Mouse (Mus musculus): Measurements from ENCODE around the gene Ccser1. TPM values are rescaled to one million over a fixed set of nuclear protein-coding genes. Genes with fewer than 3 reads are reported as not detected.

Gene Ccser1
- polyA plus RNA-seq, 1 experiment from 2014 or later = 26.2 TPM

DNA sequence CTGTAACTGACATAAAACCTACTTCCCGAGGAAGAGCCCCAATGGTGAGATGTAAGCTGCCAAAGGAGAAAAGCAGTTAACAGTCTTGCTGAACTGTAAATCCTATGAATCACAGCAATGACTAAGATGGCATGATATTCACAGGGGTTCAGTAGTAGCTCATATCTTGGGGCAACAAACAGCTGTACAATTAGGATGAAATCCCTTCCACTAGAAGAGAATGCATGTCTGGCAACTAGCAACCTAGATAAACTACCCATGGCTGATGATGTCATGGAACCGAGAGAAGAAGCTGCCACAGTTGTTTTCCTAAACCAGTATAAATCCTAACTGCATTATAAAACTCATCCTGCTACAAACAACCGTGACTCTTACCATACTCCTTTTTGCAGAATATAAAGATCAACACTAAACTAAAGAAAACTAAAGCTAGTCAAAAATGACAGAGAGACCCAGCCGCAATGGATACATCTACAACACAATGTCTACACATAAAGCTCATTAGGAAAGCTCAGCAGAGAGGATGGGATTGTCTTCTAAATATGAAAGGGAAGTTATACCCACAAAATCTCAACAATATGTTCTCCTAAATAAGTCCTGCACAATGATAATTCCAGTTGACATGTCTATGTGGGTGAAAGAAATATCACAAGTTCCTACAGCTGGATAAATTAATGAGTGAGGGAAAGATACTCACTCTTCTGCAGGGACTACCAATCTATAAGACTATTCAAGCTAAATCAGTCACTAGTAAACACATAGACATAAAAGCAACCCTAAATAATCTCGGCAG is 550.2 kb downstream of the Ccser1 start:
- no peaks in the 10 kb centered on the region for H3K27me3 ChIP-seq (replicated peaks; ENCODE audit: control insufficient read depth, insufficient read depth, low read length)
- H3K27ac ChIP-seq (ENCODE audit: low read length) = no peak overlapping the region
- no peaks in the 10 kb centered on the region for H3K9me3 ChIP-seq (ENCODE audit: control insufficient read depth, low read length)
- no peaks in the 10 kb centered on the region for H3K36me3 ChIP-seq (ENCODE audit: control insufficient read depth, insufficient read depth)
- ATAC-seq = no peak
- no peak overlapping the region for H3K9ac ChIP-seq (replicated peaks; ENCODE audit: low read depth, low read length)
- H3K4me3 ChIP-seq (replicated peaks; ENCODE audit: low read length) = no peak overlapping the region
- WGBS = 89% methylated on average over 5 of the region's 5 CpGs
- no peaks in the 10 kb centered on the region for H3K4me1 ChIP-seq (replicated peaks; ENCODE audit: control insufficient read depth, insufficient read depth, low read length)
- no peak overlapping the region for H3K4me2 ChIP-seq (ENCODE audit: low read length)

DNA sequence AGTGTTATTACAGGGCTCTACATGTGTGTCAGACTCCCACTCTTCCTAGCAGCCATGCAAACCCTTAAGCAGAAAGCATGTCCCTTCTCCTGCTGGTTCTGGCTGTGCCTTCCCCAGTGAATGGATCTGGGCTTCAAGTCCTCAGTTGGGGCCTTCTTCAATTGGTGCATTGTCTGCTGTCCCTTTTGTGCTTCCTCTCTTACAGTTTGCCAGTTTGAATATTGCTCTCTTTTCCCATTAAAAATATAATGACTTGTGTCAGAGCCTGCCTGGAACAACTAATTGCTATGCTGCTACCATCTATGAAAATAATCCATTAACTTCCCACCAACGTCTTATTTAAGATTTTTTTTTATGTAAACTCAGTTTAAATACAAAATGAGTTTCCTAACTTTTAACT is 566.2 kb downstream of the Ccser1 start:
- H3K9me3 ChIP-seq (ENCODE audit: control insufficient read depth, low read length) = no peaks in the 10 kb centered on the region
- no peak overlapping the region for H3K4me3 ChIP-seq (replicated peaks; ENCODE audit: low read length)
- H3K36me3 ChIP-seq (ENCODE audit: control insufficient read depth, insufficient read depth) = no peaks in the 10 kb centered on the region
- H3K4me1 ChIP-seq (replicated peaks; ENCODE audit: control insufficient read depth, insufficient read depth, low read length) = no peaks in the 10 kb centered on the region
- WGBS = 28% methylated on average over 1 of the region's 1 CpGs
- H3K9ac ChIP-seq (replicated peaks; ENCODE audit: low read depth, low read length) = no peak overlapping the region
- ATAC-seq = no peak
- no peak overlapping the region for H3K4me2 ChIP-seq (ENCODE audit: low read length)
- H3K27ac ChIP-seq (ENCODE audit: low read length) = no peak overlapping the region
- no peaks in the 10 kb centered on the region for H3K27me3 ChIP-seq (replicated peaks; ENCODE audit: control insufficient read depth, insufficient read depth, low read length)

DNA sequence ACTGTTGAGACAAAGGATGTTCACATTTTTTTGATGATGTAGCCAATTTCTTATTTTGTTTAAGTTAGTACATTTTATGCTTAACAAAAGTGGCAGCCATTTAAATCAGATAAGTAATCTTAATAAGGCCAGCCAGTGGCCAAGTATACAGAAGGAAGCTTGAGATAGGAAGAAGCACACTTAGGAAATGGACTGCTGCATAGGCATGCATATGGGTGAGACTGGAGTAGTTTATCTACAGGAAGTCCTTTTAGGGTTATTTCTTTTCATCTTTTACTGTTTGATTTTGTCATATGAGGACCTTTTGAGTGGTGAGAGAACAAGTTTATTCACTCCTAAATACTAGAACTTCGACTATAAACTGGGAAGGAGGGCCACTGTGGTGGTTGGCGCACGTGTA is 582.0 kb downstream of the Ccser1 start:
- Histone ChIP-seq H3K27me3 (replicated peaks; ENCODE audit: control insufficient read depth, insufficient read depth, low read length) (no peaks in the 10 kb centered on the region), H3K9me3 (ENCODE audit: control insufficient read depth, low read length) (no peaks in the 10 kb centered on the region), H3K27ac (ENCODE audit: low read length) (no peak overlapping the region), H3K4me2 (ENCODE audit: low read length) (no peak overlapping the region), H3K4me1 (replicated peaks; ENCODE audit: control insufficient read depth, insufficient read depth, low read length) (no peaks in the 10 kb centered on the region), H3K4me3 (replicated peaks; ENCODE audit: low read length) (no peak overlapping the region), H3K36me3 (ENCODE audit: control insufficient read depth, insufficient read depth) (no peaks in the 10 kb centered on the region), H3K9ac (replicated peaks; ENCODE audit: low read depth, low read length) (no peak overlapping the region)
- ATAC-seq = no peak
- 96% methylated on average over 3 of the region's 3 CpGs for WGBS

DNA sequence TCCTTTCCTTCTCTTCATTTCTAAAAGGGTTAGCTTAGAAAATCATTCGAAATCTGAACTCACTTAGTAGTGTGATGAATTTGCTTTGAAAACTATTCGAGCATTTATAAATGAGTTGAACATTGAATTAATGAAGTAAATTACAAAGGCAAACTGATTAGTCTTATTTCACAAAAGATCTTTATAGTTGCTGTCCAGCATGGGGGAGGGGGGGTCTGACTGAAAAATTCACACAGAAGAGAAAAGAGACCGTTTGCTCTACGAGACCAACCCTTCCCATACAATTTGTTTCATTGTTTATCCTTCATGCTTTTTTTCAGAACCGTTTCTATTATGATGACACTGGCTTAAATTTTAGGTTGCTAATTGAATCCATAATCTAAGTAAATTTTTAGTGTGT is 583.3 kb downstream of the Ccser1 start:
- H3K4me2 ChIP-seq (ENCODE audit: low read length) = no peak overlapping the region
- H3K4me1 ChIP-seq (replicated peaks; ENCODE audit: control insufficient read depth, insufficient read depth, low read length) = no peaks in the 10 kb centered on the region
- H3K36me3 ChIP-seq (ENCODE audit: control insufficient read depth, insufficient read depth) = no peaks in the 10 kb centered on the region
- 14% methylated on average over 5 of the region's 5 CpGs for WGBS
- ATAC-seq = no peak
- no peaks in the 10 kb centered on the region for H3K27me3 ChIP-seq (replicated peaks; ENCODE audit: control insufficient read depth, insufficient read depth, low read length)
- H3K9ac ChIP-seq (replicated peaks; ENCODE audit: low read depth, low read length) = no peak overlapping the region
- no peaks in the 10 kb centered on the region for H3K9me3 ChIP-seq (ENCODE audit: control insufficient read depth, low read length)
- no peak overlapping the region for H3K4me3 ChIP-seq (replicated peaks; ENCODE audit: low read length)
- no peak overlapping the region for H3K27ac ChIP-seq (ENCODE audit: low read length)

DNA sequence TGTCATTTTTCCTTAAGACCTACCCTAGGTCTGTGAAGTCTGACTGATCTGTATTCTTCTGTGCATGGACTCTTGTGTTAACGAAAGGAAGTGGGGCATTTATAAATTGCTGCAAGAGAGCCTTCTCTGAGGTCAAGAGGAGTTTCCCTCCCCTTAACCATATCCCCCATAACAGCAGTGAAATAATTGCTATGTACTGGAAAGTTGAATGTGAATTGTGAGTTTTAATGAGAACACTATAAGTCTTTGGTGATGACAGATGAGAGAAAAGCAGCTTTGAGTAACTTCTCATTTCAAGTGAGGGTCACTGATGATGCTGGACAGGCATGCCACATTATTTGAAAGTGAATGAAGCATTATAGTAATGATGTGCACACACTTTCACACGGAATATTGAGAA is 585.7 kb downstream of the Ccser1 start:
- no peaks in the 10 kb centered on the region for H3K36me3 ChIP-seq (ENCODE audit: control insufficient read depth, insufficient read depth)
- ATAC-seq = no peak
- H3K27me3 ChIP-seq (replicated peaks; ENCODE audit: control insufficient read depth, insufficient read depth, low read length) = no peaks in the 10 kb centered on the region
- no peak overlapping the region for H3K4me2 ChIP-seq (ENCODE audit: low read length)
- no peaks in the 10 kb centered on the region for H3K9me3 ChIP-seq (ENCODE audit: control insufficient read depth, low read length)
- no peak overlapping the region for H3K27ac ChIP-seq (ENCODE audit: low read length)
- H3K4me3 ChIP-seq (replicated peaks; ENCODE audit: low read length) = no peak overlapping the region
- 49% methylated on average over 2 of the region's 2 CpGs for WGBS
- no peak overlapping the region for H3K9ac ChIP-seq (replicated peaks; ENCODE audit: low read depth, low read length)
- no peaks in the 10 kb centered on the region for H3K4me1 ChIP-seq (replicated peaks; ENCODE audit: control insufficient read depth, insufficient read depth, low read length)

DNA sequence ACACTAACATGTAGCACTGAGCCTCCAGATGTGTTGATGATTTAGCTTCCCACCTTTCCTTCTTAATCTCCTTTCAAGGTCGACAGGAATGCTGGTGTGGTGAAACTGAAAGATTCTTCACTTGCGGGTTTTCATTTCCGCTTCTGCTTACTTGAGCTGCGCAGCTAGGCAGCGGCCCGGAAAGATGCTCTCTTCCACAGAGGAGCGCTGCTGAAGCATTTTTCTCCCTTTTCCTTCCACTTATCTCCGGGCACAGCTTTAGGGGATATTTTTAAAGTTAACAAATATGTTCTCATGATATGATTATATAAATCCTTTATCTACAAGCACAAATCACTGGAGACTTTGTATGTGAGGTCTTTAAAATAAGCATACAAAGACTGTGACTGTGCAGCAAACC is 587.0 kb downstream of the Ccser1 start:
- Histone ChIP-seq H3K4me3 (replicated peaks; ENCODE audit: low read length) (no peak overlapping the region), H3K27ac (ENCODE audit: low read length) (no peak overlapping the region), H3K9me3 (ENCODE audit: control insufficient read depth, low read length) (no peaks in the 10 kb centered on the region), H3K36me3 (ENCODE audit: control insufficient read depth, insufficient read depth) (no peaks in the 10 kb centered on the region), H3K27me3 (replicated peaks; ENCODE audit: control insufficient read depth, insufficient read depth, low read length) (no peaks in the 10 kb centered on the region), H3K4me1 (replicated peaks; ENCODE audit: control insufficient read depth, insufficient read depth, low read length) (no peaks in the 10 kb centered on the region), H3K4me2 (ENCODE audit: low read length) (no peak overlapping the region), H3K9ac (replicated peaks; ENCODE audit: low read depth, low read length) (no peak overlapping the region)
- ATAC-seq = no peak
- WGBS = 85% methylated on average over 8 of the region's 8 CpGs

DNA sequence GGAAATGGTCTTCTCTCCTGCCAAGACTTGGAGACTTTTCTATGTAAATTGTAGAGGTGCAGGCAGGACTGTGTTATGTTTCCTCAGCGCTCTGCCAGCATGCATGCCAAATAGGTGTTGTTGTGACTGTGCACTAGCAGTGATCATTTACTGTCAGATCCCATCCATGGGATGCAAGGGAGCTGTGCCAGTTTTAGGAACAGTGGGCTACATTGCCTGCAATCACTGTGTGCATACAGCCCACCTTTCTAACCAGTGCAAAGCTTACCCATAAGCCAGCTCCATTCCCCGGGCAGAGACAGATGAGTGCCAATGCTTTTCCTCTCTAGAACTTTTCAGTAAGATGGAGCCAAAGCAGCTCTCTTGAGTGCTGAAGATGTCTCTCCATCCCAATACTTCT is 606.6 kb downstream of the Ccser1 start:
- no peak for ATAC-seq
- Histone ChIP-seq H3K27ac (ENCODE audit: low read length) (no peak overlapping the region), H3K36me3 (ENCODE audit: control insufficient read depth, insufficient read depth) (no peaks in the 10 kb centered on the region), H3K4me2 (ENCODE audit: low read length) (no peak overlapping the region), H3K27me3 (replicated peaks; ENCODE audit: control insufficient read depth, insufficient read depth, low read length) (no peaks in the 10 kb centered on the region), H3K9ac (replicated peaks; ENCODE audit: low read depth, low read length) (no peak overlapping the region), H3K4me1 (replicated peaks; ENCODE audit: control insufficient read depth, insufficient read depth, low read length) (no peaks in the 10 kb centered on the region; the same call in 1 of the 2 replicates), H3K9me3 (ENCODE audit: control insufficient read depth, low read length) (no peaks in the 10 kb centered on the region), H3K4me3 (replicated peaks; ENCODE audit: low read length) (no peak overlapping the region)
- 60% methylated on average over 2 of the region's 2 CpGs for WGBS

DNA sequence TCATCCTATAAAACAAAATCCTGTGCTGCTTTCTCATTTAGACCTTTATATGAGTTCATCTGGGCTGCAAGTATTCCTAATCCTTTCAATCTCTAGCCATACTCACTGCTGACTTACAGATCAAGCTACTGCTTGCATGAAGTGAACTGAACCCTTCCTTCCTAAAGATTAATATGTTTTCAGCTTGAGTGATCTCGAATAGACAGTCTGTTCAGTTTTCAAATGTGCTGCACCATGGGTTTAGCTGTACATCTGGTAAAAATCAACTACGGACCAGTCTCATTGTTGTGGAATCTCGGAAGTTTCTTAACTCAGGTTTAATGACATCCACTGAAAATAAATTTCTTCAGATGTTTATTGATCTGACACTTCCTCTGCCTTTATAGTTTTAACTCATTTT is 620.8 kb downstream of the Ccser1 start:
- no peak for ATAC-seq
- Histone ChIP-seq H3K4me1 (replicated peaks; ENCODE audit: control insufficient read depth, insufficient read depth, low read length) (no peaks in the 10 kb centered on the region), H3K27me3 (replicated peaks; ENCODE audit: control insufficient read depth, insufficient read depth, low read length) (no peaks in the 10 kb centered on the region), H3K27ac (ENCODE audit: low read length) (no peak overlapping the region), H3K9me3 (ENCODE audit: control insufficient read depth, low read length) (no peaks in the 10 kb centered on the region), H3K4me3 (replicated peaks; ENCODE audit: low read length) (no peak overlapping the region), H3K36me3 (ENCODE audit: control insufficient read depth, insufficient read depth) (no peaks in the 10 kb centered on the region), H3K9ac (replicated peaks; ENCODE audit: low read depth, low read length) (no peak overlapping the region), H3K4me2 (ENCODE audit: low read length) (no peak overlapping the region)
- 28% methylated on average over 3 of the region's 3 CpGs for WGBS

DNA sequence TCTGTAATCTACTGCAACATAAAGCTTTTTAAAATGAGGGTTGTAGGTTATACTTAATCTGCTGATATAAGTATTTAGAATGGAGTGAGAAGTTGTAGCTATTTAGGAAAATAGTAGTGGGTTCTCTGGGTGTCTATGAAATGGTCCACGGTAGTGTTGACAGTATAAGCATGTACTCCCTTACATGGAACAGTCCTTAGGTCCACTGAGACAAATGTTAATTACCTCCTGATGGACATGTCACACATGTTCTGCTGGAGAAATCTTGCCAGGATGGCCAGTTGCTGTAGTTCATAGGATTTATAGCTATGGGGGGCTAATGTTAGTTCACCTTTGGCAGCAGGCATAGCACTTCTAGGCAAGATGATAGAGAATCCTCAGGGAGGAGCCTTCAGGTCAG is 625.4 kb downstream of the Ccser1 start:
- 97% methylated on average over 1 of the region's 1 CpGs for WGBS
- H3K36me3 ChIP-seq (ENCODE audit: control insufficient read depth, insufficient read depth) = no peaks in the 10 kb centered on the region
- H3K4me2 ChIP-seq (ENCODE audit: low read length) = no peak overlapping the region
- H3K9me3 ChIP-seq (ENCODE audit: control insufficient read depth, low read length) = no peaks in the 10 kb centered on the region
- H3K27me3 ChIP-seq (replicated peaks; ENCODE audit: control insufficient read depth, insufficient read depth, low read length) = no peaks in the 10 kb centered on the region
- no peak overlapping the region for H3K9ac ChIP-seq (replicated peaks; ENCODE audit: low read depth, low read length)
- no peak for ATAC-seq
- H3K27ac ChIP-seq (ENCODE audit: low read length) = no peak overlapping the region
- no peak overlapping the region for H3K4me3 ChIP-seq (replicated peaks; ENCODE audit: low read length)
- H3K4me1 ChIP-seq (replicated peaks; ENCODE audit: control insufficient read depth, insufficient read depth, low read length) = no peaks in the 10 kb centered on the region

DNA sequence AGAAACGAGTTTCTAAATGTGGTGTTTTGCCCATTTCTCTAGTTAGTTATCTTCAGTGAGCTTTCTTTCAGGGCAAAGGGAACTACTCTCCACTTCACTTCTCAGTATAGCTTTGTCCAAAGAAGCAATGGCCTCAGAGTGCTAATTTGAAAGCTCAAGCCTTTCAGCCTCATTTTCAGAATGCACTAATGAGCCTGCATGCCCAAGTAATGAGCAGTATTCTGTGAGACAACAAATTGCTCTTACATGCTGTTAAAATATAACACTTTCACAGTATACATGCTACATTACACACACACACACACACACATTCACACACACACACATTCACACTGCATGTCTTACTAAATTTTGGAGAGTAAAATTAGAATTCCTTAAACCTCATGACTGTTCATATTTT is 637.6 kb downstream of the Ccser1 start:
- no peak overlapping the region for H3K4me2 ChIP-seq (ENCODE audit: low read length)
- WGBS = 16% methylated on average over 1 of the region's 1 CpGs
- H3K27me3 ChIP-seq (replicated peaks; ENCODE audit: control insufficient read depth, insufficient read depth, low read length) = no peaks in the 10 kb centered on the region
- no peaks in the 10 kb centered on the region for H3K36me3 ChIP-seq (ENCODE audit: control insufficient read depth, insufficient read depth)
- peak; percentile 87 for ATAC-seq
- no peaks in the 10 kb centered on the region for H3K4me1 ChIP-seq (replicated peaks; ENCODE audit: control insufficient read depth, insufficient read depth, low read length)
- H3K9me3 ChIP-seq (ENCODE audit: control insufficient read depth, low read length) = no peaks in the 10 kb centered on the region
- no peak overlapping the region; the same call in 1 of the 2 replicates for H3K27ac ChIP-seq (ENCODE audit: low read length)
- H3K4me3 ChIP-seq (replicated peaks; ENCODE audit: low read length) = no peak overlapping the region
- no peak overlapping the region for H3K9ac ChIP-seq (replicated peaks; ENCODE audit: low read depth, low read length)
